Mouse (Mus musculus) ES-E14 (cell line): ENCODE results near the gene Nptxr.

ENCODE experiments used
- CHD2 ChIP-seq: IDR thresholded peaks from 2 replicates; pipeline ENCODE4 v1.6.1; 2014; ENCODE audit warnings: mild to moderate bottlenecking, low read depth, low read length, inconsistent platforms
- ZNF384 ChIP-seq: IDR thresholded peaks from 2 replicates; pipeline ENCODE4 v1.6.1; 2012; ENCODE audit warnings: low read depth, low read length, inconsistent platforms

GRCm38 (mm10) chr15:79765361-79765760, 39.2 kb downstream of the Nptxr start:
- TF ChIP-seq CHD2 (no peak), ZNF384 (no peak)
